Mouse (Mus musculus) monocyte, adult 5-6 weeks (primary cell): ENCODE measurements around the gene Tmc8. TPM values are rescaled to one million over a fixed set of nuclear protein-coding genes. Genes with fewer than 3 reads are reported as not detected.

Experiments used
- ATAC-seq: fragments of 153-309, 156-312 bp; replicated peaks from 2 replicates; pipeline ENCODE4 v1.8.0; 2017; ENCODE audit warnings: mild to moderate bottlenecking; ENCODE audit not compliant: low TSS enrichment, insufficient number of reproducible peaks, severe bottlenecking, poor library complexity, low FRiP score
- total RNA-seq: library from RNA; stranded (forward); fragments of 200-1000, 200-491, 200-594 nt; gene quantifications from 3 replicates; pipeline ENCODE4 v1.2.3, GENCODE M21; 2017

Gene Tmc8
- total RNA-seq, 1 experiment from 2014 or later, result 11.8 TPM

DNA sequence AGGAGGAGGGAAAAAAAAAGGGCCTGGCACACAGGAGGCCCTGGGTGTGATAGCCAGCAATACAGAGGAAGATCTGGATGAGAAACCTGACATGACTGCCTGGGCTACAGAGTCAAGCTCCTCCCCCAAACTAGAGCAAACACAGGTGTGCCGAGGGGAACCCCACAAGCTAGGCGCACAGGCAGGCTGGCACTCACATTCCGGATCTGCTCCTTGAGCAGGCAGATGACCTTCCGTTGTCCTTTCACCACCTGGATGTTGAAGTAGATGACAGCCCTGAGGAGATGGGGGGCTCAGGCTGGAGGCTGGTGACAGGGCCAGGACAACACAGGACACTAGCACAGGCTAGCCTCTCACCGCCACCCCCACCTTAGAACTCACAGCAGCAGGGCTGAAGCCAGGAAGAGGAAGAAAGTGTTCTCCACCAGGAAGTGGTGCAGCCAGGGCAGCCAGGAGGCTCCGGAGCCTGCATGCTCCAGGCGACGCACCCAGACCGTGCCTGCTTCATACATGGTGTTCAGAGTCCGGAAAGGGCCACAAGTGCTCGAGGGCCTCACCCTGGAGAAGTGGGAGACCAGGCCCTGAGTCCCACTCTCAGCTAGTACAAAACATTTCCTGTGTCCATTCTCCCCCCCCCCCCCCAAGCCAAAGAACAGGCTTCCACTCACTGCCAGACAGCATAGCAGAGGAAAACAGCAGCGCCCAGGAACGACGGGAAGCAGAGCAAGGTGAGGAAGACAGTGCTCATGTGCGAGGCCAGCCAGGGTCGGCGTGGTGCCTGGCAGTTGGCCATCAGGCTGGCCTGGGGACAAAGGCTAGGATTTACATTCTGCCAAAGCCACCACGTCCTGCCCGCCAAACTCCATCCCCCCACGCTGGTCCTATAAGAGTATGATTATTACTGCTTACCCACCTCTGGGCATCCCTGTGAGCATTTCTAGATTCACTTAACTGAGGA is 12.9 kb upstream of the Tmc8 start:
- 0 out of 2 replicates have a peak, but pooled peaks have one; percentile 7 for ATAC-seq

DNA sequence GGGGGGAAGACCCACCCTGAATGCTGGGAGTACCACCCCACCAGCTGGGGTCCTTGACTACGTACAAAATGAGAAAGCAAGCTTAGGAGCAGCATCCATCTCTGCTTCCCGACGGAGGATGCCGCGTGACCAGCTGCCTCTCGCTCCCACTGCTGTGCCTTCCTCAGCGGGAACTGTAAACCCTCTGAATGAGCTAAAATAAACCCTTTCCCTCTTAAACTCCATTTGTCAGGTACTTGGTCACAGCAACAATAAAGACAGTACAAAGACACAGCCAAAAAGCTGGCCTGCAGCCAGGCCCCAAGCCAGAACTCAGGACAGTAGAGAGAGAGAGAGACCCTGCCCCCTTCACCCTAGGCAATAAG is 12.2 kb upstream of the Tmc8 start:
- no peak for ATAC-seq

DNA sequence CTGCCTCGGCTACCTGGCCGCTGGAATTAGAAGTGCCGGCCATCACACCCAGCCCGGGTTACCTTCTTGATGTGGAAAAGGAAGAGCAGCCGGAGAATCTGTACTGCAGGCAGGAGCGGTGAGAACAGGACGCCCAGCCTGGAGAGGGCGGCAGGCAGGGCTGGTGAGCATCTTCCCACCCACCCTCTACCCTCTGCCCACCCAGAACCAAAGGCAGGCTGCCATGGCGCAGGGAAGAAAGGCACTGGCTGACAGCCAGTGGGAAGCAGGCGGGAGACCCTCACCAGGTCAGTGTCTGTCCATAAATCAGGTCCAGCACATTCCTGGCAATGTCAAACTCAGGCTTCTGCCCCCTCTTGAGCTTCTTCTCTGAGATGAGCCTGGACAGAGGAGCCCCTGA is 11.5 kb upstream of the Tmc8 start:
- ATAC-seq, result no peak

DNA sequence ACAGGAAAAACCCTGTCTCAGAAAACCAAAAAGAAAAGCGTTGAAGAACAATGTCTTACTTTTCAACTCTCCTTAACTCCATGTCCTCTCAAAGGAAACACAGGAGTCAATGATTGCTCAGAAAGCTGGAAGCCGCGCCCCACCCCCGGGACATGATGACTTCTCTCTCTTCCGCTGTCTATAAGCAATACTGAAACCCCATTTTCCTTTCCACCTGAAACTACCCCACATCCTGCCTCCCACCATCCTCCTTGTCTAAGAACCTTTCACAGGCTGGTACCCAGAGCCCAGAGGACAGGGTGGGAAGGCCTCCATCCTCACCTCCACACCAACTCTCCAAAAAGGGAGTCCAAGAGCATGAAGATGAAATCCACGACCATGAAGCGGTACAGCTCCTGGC is 9.5 kb upstream of the Tmc8 start:
- no peak for ATAC-seq

DNA sequence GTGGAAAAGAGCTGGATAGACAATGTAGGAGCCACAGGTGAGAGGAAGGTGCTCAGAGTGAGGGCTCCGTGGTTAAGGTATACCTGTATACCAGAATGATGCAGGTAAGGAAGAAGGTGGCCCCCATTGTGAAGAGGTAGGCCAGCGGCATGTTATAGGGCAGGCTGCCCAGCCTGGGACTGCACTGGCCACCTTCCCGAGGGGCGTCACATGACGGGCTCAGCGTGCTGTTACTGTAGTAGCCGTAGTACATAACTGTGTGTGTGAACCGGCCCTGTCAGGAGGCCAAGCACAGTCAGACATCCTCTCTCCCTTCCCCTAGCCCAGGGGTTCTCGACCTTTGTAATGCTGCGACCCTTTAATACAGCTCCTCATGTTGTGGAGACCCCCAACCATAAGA is 7.0 kb upstream of the Tmc8 start:
- no peak for ATAC-seq

GRCm38 (mm10) chr11:117775540-117775939 is 6.3 kb upstream of the Tmc8 start:
- ATAC-seq, result no peak

- no peak for ATAC-seq
Observed at GRCm38 (mm10) chr11:117776085-117776792, 5.6 kb upstream of the Tmc8 start.

DNA sequence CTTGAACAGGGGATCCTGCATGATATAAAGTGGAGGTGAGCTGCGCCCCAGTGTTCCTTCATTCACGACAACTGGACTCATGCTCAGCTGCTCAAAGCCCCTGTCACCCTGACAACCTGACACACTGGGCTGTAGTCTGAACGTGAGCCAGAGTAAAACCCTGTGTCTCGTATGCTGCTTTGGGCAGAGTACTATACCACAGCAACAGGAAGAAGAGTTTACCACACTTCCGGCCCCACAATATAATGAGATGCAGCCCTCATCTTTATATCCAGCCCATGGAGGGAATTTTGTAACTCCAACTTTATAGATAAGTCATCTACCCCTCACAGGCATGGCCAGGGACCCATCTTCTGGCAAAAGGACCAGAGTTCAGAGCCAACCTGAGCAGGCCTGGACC is 4.8 kb upstream of the Tmc8 start:
- ATAC-seq, result no peak

- no peak for ATAC-seq
Observed at GRCm38 (mm10) chr11:117778031-117778430, 3.8 kb upstream of the Tmc8 start.

GRCm38 (mm10) chr11:117778851-117779433 is 2.9 kb upstream of the Tmc8 start:
- peak; percentile 0; the same call in 1 of the 2 replicates for ATAC-seq

- ATAC-seq, result peak; percentile 32
Observed at GRCm38 (mm10) chr11:117779434-117780198, 2.3 kb upstream of the Tmc8 start.

GRCm38 (mm10) chr11:117780199-117780515 is 1.7 kb upstream of the Tmc8 start:
- ATAC-seq, result no peak

- peak; percentile 56 for ATAC-seq
Observed at GRCm38 (mm10) chr11:117780582-117781111, 1.2 kb upstream of the Tmc8 start.

DNA sequence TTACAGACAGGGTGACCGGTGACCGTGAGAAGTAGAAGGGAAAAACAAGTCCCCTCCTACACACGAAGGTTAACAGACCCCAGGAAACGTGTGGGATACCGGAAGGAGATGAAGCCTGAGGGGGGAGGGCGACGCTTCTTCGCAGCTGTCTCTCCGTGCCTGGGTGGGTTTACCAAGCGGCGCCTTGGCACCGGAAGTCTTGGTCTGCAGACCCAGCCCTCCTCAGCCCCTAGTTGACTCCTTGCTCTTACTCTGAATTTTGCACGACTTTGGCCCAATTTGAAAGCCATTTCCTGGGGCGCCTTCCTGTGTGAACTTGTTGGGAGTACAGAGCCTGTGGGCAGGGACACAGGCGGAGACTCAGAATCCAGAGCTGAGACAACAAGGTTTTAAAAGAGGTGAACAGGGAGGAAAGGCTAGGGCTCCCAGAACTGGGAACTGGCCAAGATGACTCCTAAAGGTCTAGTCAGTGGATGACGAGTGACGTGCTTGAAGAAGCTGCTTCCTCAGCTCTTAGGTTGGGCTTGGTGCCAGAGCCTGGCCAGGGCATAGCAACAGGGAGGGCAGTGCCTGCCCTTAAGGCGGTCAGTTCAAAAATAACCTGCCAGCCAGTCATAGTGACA is 566 bp upstream of the Tmc8 start:
- ATAC-seq, result peak; percentile 25

- ATAC-seq, result no peak
Observed at GRCm38 (mm10) chr11:117782705-117783034, 794 bp downstream of the Tmc8 start.

- no peak for ATAC-seq
Observed at GRCm38 (mm10) chr11:117783089-117783488, 1.2 kb downstream of the Tmc8 start.

GRCm38 (mm10) chr11:117783683-117784309 is 1.9 kb downstream of the Tmc8 start:
- ATAC-seq, result no peak

DNA sequence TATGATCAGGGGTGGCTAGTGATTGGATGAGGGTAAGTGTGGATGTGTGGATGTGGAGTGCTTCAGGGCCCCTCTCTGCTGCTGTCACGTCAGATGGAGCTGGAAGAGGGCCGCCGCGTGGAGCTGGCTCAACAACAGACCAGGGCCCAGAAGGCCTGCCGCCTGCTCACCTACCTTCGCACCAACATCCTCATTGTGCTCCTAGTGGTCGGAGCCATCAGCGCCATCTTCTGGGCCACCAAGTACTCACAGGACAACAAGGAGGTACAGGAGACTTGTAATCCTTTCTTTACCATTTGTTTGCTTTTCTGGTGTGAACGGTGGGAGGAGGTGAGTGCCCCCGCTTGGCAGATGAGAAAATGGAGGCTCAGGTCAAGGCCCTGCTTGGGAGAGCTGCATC is 4.4 kb downstream of the Tmc8 start:
- ATAC-seq, result peak; percentile 52
